Mouse (Mus musculus) kidney, adult 2 months (tissue): Measurements from ENCODE around the gene Letmd1.

Experiments used
- CTCF ChIP-seq: fragments of 200-500 bp; conservative IDR thresholded peaks from 2 replicates; pipeline ENCODE4 v1.5.1; 2011; ENCODE audit warnings: low read depth, mild to moderate bottlenecking, control low read depth, low read length, moderate library complexity, mixed read lengths; ENCODE audit not compliant: insufficient read depth, insufficient read length
- POLR2A ChIP-seq: fragments of 200-500 bp; IDR thresholded peaks from one replicate; pipeline ENCODE4 v1.6.1; 2011; ENCODE audit warnings: low read depth, low read length, control low read depth

DNA sequence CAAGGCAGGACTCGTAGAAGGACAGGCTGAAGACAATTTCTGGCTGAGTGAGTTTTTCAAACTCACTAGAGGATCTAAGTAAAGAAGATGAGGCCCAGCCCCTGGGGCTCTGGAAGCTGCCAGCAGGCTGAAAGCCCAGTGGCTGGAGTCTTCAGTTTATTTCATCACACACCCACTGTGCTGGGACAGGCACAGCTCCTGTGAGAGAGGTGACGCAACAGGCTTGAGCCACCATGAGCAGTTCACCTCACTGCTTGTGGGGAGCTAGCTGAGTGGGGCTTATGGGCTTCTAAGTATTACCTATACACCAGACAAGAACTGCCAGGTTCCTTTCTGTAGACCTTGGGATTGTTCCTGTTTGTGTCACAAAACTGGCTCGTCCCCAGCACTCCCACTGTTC lies 16.8 kb downstream of the Letmd1 start:
- TF ChIP-seq CTCF (no peak), POLR2A (no peak)
